Mouse (Mus musculus) liver, postnatal 0 days (tissue): ENCODE measurements around the gene Zfp68. TPM values are rescaled to one million over a fixed set of nuclear protein-coding genes. Genes with fewer than 3 reads are reported as not detected.

ENCODE experiments used
- ATAC-seq: fragments of 200-750 bp; cut with Nextera tagmentation; 2 replicates; pipeline ENCODE4 v1.8.0; 2017; ENCODE audit warnings: mild to moderate bottlenecking, moderate library complexity
- DNase-seq: peaks from one replicate; pipeline ENCODE4 v3.0.0-alpha.2; 2016
- H3K27ac ChIP-seq: fragments of 300-500 bp; sonication (generic); 2 replicates; pipeline ENCODE4 v1.5.1; 2014; ENCODE audit warnings: antibody characterized with exemption, moderate library complexity, mild to moderate bottlenecking, low read depth
- H3K27me3 ChIP-seq: fragments of 300-500 bp; sonication (generic); 2 replicates; pipeline ENCODE4 v1.6.1; 2014; ENCODE audit warnings: low read length, control low read depth, mixed read lengths; ENCODE audit not compliant: insufficient read depth
- H3K36me3 ChIP-seq: fragments of 300-500 bp; sonication (generic); replicated peaks from 2 replicates; pipeline ENCODE4 v1.6.1; 2014; ENCODE audit warnings: mild to moderate bottlenecking, control low read depth, low read length, moderate library complexity, mixed read lengths; ENCODE audit not compliant: insufficient read depth
- H3K4me1 ChIP-seq: fragments of 300-500 bp; sonication (generic); 2 replicates; pipeline ENCODE4 v1.6.1; 2014; ENCODE audit warnings: antibody characterized with exemption, mild to moderate bottlenecking, control low read depth; ENCODE audit not compliant: insufficient read depth
- H3K4me2 ChIP-seq: fragments of 300-500 bp; sonication (generic); 2 replicates; pipeline ENCODE4 v1.6.1; 2014; ENCODE audit warnings: low read depth, mild to moderate bottlenecking, low read length, moderate library complexity, mixed read lengths
- H3K4me3 ChIP-seq: fragments of 300-500 bp; sonication (generic); 2 replicates; pipeline ENCODE4 v1.5.1; 2014; ENCODE audit warnings: low read depth, low read length
- H3K9ac ChIP-seq: fragments of 300-500 bp; sonication (generic); replicated peaks from 2 replicates; pipeline ENCODE4 v1.6.1; 2014; ENCODE audit warnings: mild to moderate bottlenecking, moderate library complexity
- H3K9me3 ChIP-seq: fragments of 300-500 bp; sonication (generic); 2 replicates; pipeline ENCODE4 v1.6.1; 2016; ENCODE audit warnings: mild to moderate bottlenecking, control low read depth, low read length, mixed read lengths
- CTCF ChIP-seq: sonication (generic); IDR thresholded peaks from 2 replicates; pipeline ENCODE4 v1.5.1; 2016; ENCODE audit warnings: antibody characterized with exemption, low read depth
- EP300 ChIP-seq: IDR thresholded peaks from 2 replicates; pipeline ENCODE4 v1.6.1; 2016; ENCODE audit warnings: antibody characterized with exemption, low read depth, mild to moderate bottlenecking
- WGBS: fragments of 180-500 bp; shearing (Covaris S2); extraction: QIAGEN DNeasy Blood & Tissue Kit; methylation state at CpG from one replicate; pipeline ENCODE4 v1.1.7; 2014; ENCODE audit not compliant: insufficient replicate concordance; 5-methylcytosine and 5-hydroxymethylcytosine counted together
- polyA plus RNA-seq: library from polyadenylated mRNA; unstranded; fragments of >200 nt; fragmentation: Nextera tagmentation; extraction: Ambion mirVana; gene quantifications from 2 replicates; pipeline ENCODE4 v1.2.1, GENCODE M21; 2015

The Zfp68 gene
- 10.3 and 12.1 TPM in 2 replicates for polyA plus RNA-seq

- H3K9me3 ChIP-seq = peaks cover 18% of the 10 kb centered on the region
- DNase-seq = peak; percentile 95
- TF ChIP-seq CTCF (peak; percentile 72), EP300 (no peak)
- peak; percentile 96 for ATAC-seq
- H3K36me3 ChIP-seq = peaks cover 25% of the 10 kb centered on the region
- peak within 1 kb of the TSS; percentile 96 for H3K9ac ChIP-seq
- peak within 1 kb of the TSS; percentile 96 for H3K4me3 ChIP-seq
- no peaks in the 10 kb centered on the region for H3K27me3 ChIP-seq
- H3K4me2 ChIP-seq = peak within 1 kb of the TSS; percentile 74
- peaks cover 2% of the 10 kb centered on the region for H3K4me1 ChIP-seq
- WGBS = under 1% methylated on average over 43 of the region's 43 CpGs
- H3K27ac ChIP-seq = peak within 1 kb of the TSS; percentile 95
Measured at GRCm38 (mm10) chr5:138619211-138620128, at the start of gene Zfp68. Gene Zfp68 (minus strand): TSS chr5:138619761.

GRCm38 (mm10) chr5:138658922-138659321 lies 39.4 kb upstream of the Zfp68 start:
- 15% methylated on average over 5 of the region's 5 CpGs for WGBS
- peak; percentile 49; the same call in 1 of the 2 replicates for ATAC-seq

GRCm38 (mm10) chr5:138657854-138658253 lies 38.3 kb upstream of the Zfp68 start:
- Histone ChIP-seq H3K9ac (no peak overlapping the region), H3K4me1 (no peaks in the 10 kb centered on the region), H3K4me2 (no peak overlapping the region), H3K27ac (no peak overlapping the region), H3K9me3 (no peaks in the 10 kb centered on the region), H3K36me3 (no peaks in the 10 kb centered on the region), H3K4me3 (no peak overlapping the region), H3K27me3 (no peaks in the 10 kb centered on the region)
- ATAC-seq (peak; percentile 54), DNase-seq (peak; percentile 18)
- 28% methylated on average over 6 of the region's 6 CpGs for WGBS
- TF ChIP-seq CTCF (peak; percentile 74), EP300 (no peak)

More at GRCm38 (mm10) chr5:138658922-138659321, 39.4 kb upstream of the Zfp68 start:
- Histone ChIP-seq H3K4me2 (no peak overlapping the region), H3K9me3 (no peaks in the 10 kb centered on the region), H3K4me1 (no peaks in the 10 kb centered on the region), H3K4me3 (no peak overlapping the region), H3K27ac (no peak overlapping the region), H3K36me3 (no peaks in the 10 kb centered on the region), H3K27me3 (no peaks in the 10 kb centered on the region), H3K9ac (no peak overlapping the region)
- TF ChIP-seq CTCF (peak; percentile 94), EP300 (no peak)
- peak; percentile 77 for DNase-seq

GRCm38 (mm10) chr5:138657407-138657806 lies 37.8 kb upstream of the Zfp68 start:
- Histone ChIP-seq H3K9ac (no peak overlapping the region), H3K9me3 (no peaks in the 10 kb centered on the region), H3K4me1 (no peaks in the 10 kb centered on the region), H3K4me2 (no peak overlapping the region), H3K27me3 (no peaks in the 10 kb centered on the region), H3K36me3 (no peaks in the 10 kb centered on the region), H3K27ac (no peak overlapping the region), H3K4me3 (no peak overlapping the region)
- no peak for DNase-seq
- no peak for ATAC-seq
- WGBS = 85% methylated on average over 3 of the region's 3 CpGs
- TF ChIP-seq CTCF (no peak), EP300 (no peak)

- H3K9ac ChIP-seq = no peak overlapping the region
Measured at GRCm38 (mm10) chr5:138656477-138657156, 37.1 kb upstream of the Zfp68 start.

GRCm38 (mm10) chr5:138652911-138653310 lies 33.4 kb upstream of the Zfp68 start:
- ATAC-seq = no peak
- TF ChIP-seq CTCF (no peak), EP300 (no peak)
- 78% methylated on average over 1 of the region's 1 CpGs for WGBS

More at GRCm38 (mm10) chr5:138656477-138657156, 37.1 kb upstream of the Zfp68 start:
- Histone ChIP-seq H3K27me3 (no peaks in the 10 kb centered on the region), H3K36me3 (no peaks in the 10 kb centered on the region), H3K9me3 (no peaks in the 10 kb centered on the region), H3K4me3 (no peak overlapping the region), H3K4me2 (no peak overlapping the region), H3K27ac (no peak overlapping the region), H3K4me1 (no peaks in the 10 kb centered on the region)
- 21% methylated on average over 2 of the region's 2 CpGs for WGBS
- peak; percentile 41 for DNase-seq
- peak; percentile 83 for TF ChIP-seq CTCF
- no peak for TF ChIP-seq EP300
- peak; percentile 66; the same call in 1 of the 2 replicates for ATAC-seq

More at GRCm38 (mm10) chr5:138652911-138653310, 33.4 kb upstream of the Zfp68 start:
- no peaks in the 10 kb centered on the region for H3K9me3 ChIP-seq
- DNase-seq = no peak
- 0 out of 2 replicates have a peak, but pooled peaks cover 3% of the 10 kb centered on the region for H3K36me3 ChIP-seq
- H3K4me3 ChIP-seq = no peak overlapping the region
- H3K27me3 ChIP-seq = no peaks in the 10 kb centered on the region
- no peak overlapping the region for H3K4me2 ChIP-seq
- no peaks in the 10 kb centered on the region for H3K4me1 ChIP-seq
- H3K27ac ChIP-seq = no peak overlapping the region
- no peak overlapping the region for H3K9ac ChIP-seq
